Mouse (Mus musculus) neural tube, embryonic 14.5 days (tissue): ENCODE results near the gene Cckbr. TPM values are rescaled to one million over a fixed set of nuclear protein-coding genes. Genes with fewer than 3 reads are reported as not detected.

ENCODE experiments used
- ATAC-seq: fragments of 200-750 bp; cut with Nextera tagmentation; 2 replicates; pipeline ENCODE4 v1.8.0; 2017; ENCODE audit warnings: low read depth, mild to moderate bottlenecking, moderate TSS enrichment, moderate library complexity
- H3K27ac ChIP-seq: fragments of 300-500 bp; sonication (generic); 2 replicates; pipeline ENCODE4 v1.5.1; 2014; ENCODE audit warnings: low read depth, mild to moderate bottlenecking, control low read depth, low read length, moderate library complexity, mixed read lengths
- H3K27me3 ChIP-seq: fragments of 300-500 bp; sonication (generic); 2 replicates; pipeline ENCODE4 v1.6.1; 2014; ENCODE audit warnings: low read length; ENCODE audit not compliant: control insufficient read depth, insufficient read depth
- H3K36me3 ChIP-seq: fragments of 300-500 bp; sonication (generic); 2 replicates; pipeline ENCODE4 v1.6.1; 2014; ENCODE audit warnings: low read length, mixed read lengths; ENCODE audit not compliant: control insufficient read depth, insufficient read depth
- H3K4me1 ChIP-seq: fragments of 300-500 bp; sonication (generic); 2 replicates; pipeline ENCODE4 v1.6.1; 2014; ENCODE audit warnings: low read length; ENCODE audit not compliant: control insufficient read depth, insufficient read depth
- H3K4me2 ChIP-seq: fragments of 300-500 bp; sonication (generic); 2 replicates; pipeline ENCODE4 v1.6.1; 2014; ENCODE audit warnings: mild to moderate bottlenecking, low read depth, low read length, control low read depth
- H3K4me3 ChIP-seq: fragments of 300-500 bp; sonication (generic); 2 replicates; pipeline ENCODE4 v1.5.1; 2014; ENCODE audit warnings: low read depth, low read length, control low read depth, mixed read lengths
- H3K9ac ChIP-seq: fragments of 300-500 bp; sonication (generic); replicated peaks from 2 replicates; pipeline ENCODE4 v1.6.1; 2014; ENCODE audit warnings: low read depth, mild to moderate bottlenecking, control low read depth, low read length, mixed read lengths
- H3K9me3 ChIP-seq: fragments of 300-500 bp; sonication (generic); 2 replicates; pipeline ENCODE4 v1.6.1; 2016; ENCODE audit warnings: low read length; ENCODE audit not compliant: control insufficient read depth
- WGBS: fragments of 180-500 bp; shearing (Covaris S2); extraction: QIAGEN DNeasy Blood & Tissue Kit; methylation state at CpG from one replicate; pipeline ENCODE4 v1.1.7; 2014; 5-methylcytosine and 5-hydroxymethylcytosine counted together
- polyA plus RNA-seq: library from polyadenylated mRNA; unstranded; fragments of >200 nt; fragmentation: Nextera tagmentation; extraction: Ambion mirVana; gene quantifications from 2 replicates; pipeline ENCODE4 v1.2.1, GENCODE M21; 2014

Gene Cckbr
- 3.0 and 4.4 TPM in 2 replicates for polyA plus RNA-seq

GRCm38 (mm10) chr7:105425424-105426043 is at the start of gene Cckbr:
Cckbr (plus strand) TSS chr7:105425731.
- Histone ChIP-seq H3K27ac (no peak within 1 kb of the TSS), H3K9me3 (no peaks in the 10 kb centered on the region), H3K36me3 (no peaks in the 10 kb centered on the region), H3K4me1 (no peaks in the 10 kb centered on the region), H3K4me2 (peak within 1 kb of the TSS; percentile 88), H3K27me3 (0 out of 2 replicates have a peak, but pooled peaks cover 2% of the 10 kb centered on the region), H3K9ac (peak within 1 kb of the TSS; percentile 53), H3K4me3 (peak within 1 kb of the TSS; percentile 46)
- peak; percentile 85 for ATAC-seq
- 2% methylated on average over 30 of the region's 31 CpGs for whole genome bisulfite sequencing

- Histone ChIP-seq H3K27me3 (no peaks in the 10 kb centered on the region), H3K4me2 (no peak overlapping the region), H3K9ac (no peak overlapping the region), H3K4me1 (no peaks in the 10 kb centered on the region), H3K27ac (no peak overlapping the region), H3K9me3 (no peaks in the 10 kb centered on the region), H3K4me3 (no peak overlapping the region), H3K36me3 (peaks cover 70% of the 10 kb centered on the region)
- ATAC-seq = no peak
- 97% methylated on average over 3 of the region's 3 CpGs for WGBS
These were observed 45.2 kb upstream of the Cckbr start for GRCm38 (mm10) chr7:105380329-105380728.

DNA sequence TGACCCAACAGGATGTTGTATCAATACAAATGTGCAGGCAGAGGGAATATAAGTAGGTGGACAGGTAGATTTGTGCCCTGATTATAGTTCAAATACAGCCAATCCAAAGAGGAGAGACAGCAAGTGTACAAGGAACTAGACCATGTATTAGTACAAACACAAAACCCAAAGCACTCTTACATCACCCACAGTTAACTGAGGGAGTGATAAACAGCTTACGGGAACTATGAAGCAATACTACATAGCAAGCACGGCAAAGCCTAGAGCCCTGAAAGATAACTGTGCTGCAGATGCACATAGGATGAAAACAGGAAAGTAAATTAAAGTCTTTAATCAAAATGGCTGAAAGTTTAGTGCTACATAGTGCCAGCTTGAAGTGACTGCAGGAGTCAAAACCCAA is 37.8 kb upstream of the Cckbr start:
- no peak for ATAC-seq
- H3K4me3 ChIP-seq = no peak overlapping the region
- no peak overlapping the region for H3K4me2 ChIP-seq
- WGBS = 96% methylated on average over 2 of the region's 2 CpGs
- H3K27me3 ChIP-seq = no peaks in the 10 kb centered on the region
- no peaks in the 10 kb centered on the region for H3K4me1 ChIP-seq
- H3K27ac ChIP-seq = no peak overlapping the region
- H3K9me3 ChIP-seq = no peaks in the 10 kb centered on the region
- no peak overlapping the region for H3K9ac ChIP-seq
- H3K36me3 ChIP-seq = peaks cover 47% of the 10 kb centered on the region

- no peaks in the 10 kb centered on the region for H3K4me1 ChIP-seq
- H3K36me3 ChIP-seq = peaks cover 25% of the 10 kb centered on the region
- WGBS = 93% methylated on average over 2 of the region's 2 CpGs
- H3K9ac ChIP-seq = no peak overlapping the region
- H3K9me3 ChIP-seq = no peaks in the 10 kb centered on the region
- H3K4me3 ChIP-seq = no peak overlapping the region
- H3K27ac ChIP-seq = no peak overlapping the region
- ATAC-seq = no peak
- no peak overlapping the region for H3K4me2 ChIP-seq
- H3K27me3 ChIP-seq = no peaks in the 10 kb centered on the region
These were observed 35.3 kb upstream of the Cckbr start for GRCm38 (mm10) chr7:105390236-105390635.

- ATAC-seq = no peak
- Histone ChIP-seq H3K36me3 (peaks cover 5% of the 10 kb centered on the region; the same call in 1 of the 2 replicates), H3K4me1 (peaks cover 6% of the 10 kb centered on the region), H3K9ac (no peak overlapping the region), H3K27ac (no peak overlapping the region), H3K4me2 (no peak overlapping the region), H3K9me3 (no peaks in the 10 kb centered on the region), H3K4me3 (no peak overlapping the region), H3K27me3 (no peaks in the 10 kb centered on the region)
- WGBS = 86% methylated on average over 1 of the region's 1 CpGs
These were observed 30.9 kb upstream of the Cckbr start for GRCm38 (mm10) chr7:105394606-105395005.

- Histone ChIP-seq H3K27me3 (no peaks in the 10 kb centered on the region), H3K4me3 (no peak overlapping the region), H3K4me2 (no peak overlapping the region), H3K27ac (no peak overlapping the region), H3K36me3 (0 out of 2 replicates have a peak, but pooled peaks cover 1% of the 10 kb centered on the region), H3K9me3 (no peaks in the 10 kb centered on the region), H3K4me1 (peaks cover 6% of the 10 kb centered on the region), H3K9ac (no peak overlapping the region)
- no peak for ATAC-seq
These were observed 30.3 kb upstream of the Cckbr start for GRCm38 (mm10) chr7:105395131-105395820.

DNA sequence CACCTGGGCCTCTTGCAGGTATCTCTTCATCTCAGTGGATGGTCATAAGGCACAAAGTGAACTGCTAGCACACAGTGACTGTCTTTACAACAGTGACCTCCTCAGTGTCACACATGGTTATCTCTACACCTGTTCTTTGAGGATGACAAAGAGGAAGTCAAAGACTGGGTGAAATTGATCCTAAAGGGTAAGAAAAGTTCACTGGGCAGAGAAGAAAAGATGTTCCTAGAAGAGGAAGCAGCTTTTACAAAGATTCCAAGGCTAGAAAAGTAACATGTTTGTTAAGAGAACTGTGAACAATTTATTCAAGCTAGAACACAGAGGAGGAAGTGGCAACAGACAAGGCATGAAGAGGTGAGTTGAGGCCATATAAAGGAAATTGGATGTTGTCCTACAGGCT is 29.4 kb upstream of the Cckbr start:
- Histone ChIP-seq H3K4me3 (no peak overlapping the region), H3K27ac (no peak overlapping the region), H3K36me3 (no peaks in the 10 kb centered on the region), H3K9ac (no peak overlapping the region), H3K4me1 (peaks cover 8% of the 10 kb centered on the region), H3K27me3 (no peaks in the 10 kb centered on the region), H3K4me2 (no peak overlapping the region), H3K9me3 (no peaks in the 10 kb centered on the region)
- ATAC-seq = no peak

GRCm38 (mm10) chr7:105399058-105399934 is 26.2 kb upstream of the Cckbr start:
- no peaks in the 10 kb centered on the region for H3K9me3 ChIP-seq
- H3K4me1 ChIP-seq = peaks cover 9% of the 10 kb centered on the region
- peak overlapping the region; percentile 76 for H3K9ac ChIP-seq
- no peaks in the 10 kb centered on the region for H3K36me3 ChIP-seq
- peak overlapping the region; percentile 64; the same call in 1 of the 2 replicates for H3K27ac ChIP-seq
- H3K4me2 ChIP-seq = peak overlapping the region; percentile 59
- peak overlapping the region; percentile 77 for H3K4me3 ChIP-seq
- under 1% methylated on average over 25 of the region's 25 CpGs for WGBS
- ATAC-seq = peak; percentile 62
- no peaks in the 10 kb centered on the region for H3K27me3 ChIP-seq
